8 mouse cellular contexts compared by ENCODE assay signal in genomic region chr13:74121141-74121602, GRCm38 (mm10). TPM values are rescaled to one million over a fixed set of nuclear protein-coding genes. Genes with fewer than 3 reads are reported as not detected.
DNase-seq lines count a peak whose midpoint lies in the region; ATAC-seq and TF ChIP-seq lines count a peak whose summit lies in the region.
"Had no signal": no experiment of that assay in that cellular context is flagged by ENCODE, and none has a peak within 500 bp of the region (broad histone marks: within the 10 kb centered on the region; RNA-seq: fewer than 3 reads in every experiment).

Gene Slc9a3 (plus strand): TSS chr13:74121457.

- peak; percentile 6 for DNase-seq in urinary bladder, postnatal 25 days (ENCODE audit: low spot score)
- DNase-seq in urinary bladder, postnatal 10 days (ENCODE audit: low spot score), result no peak
- peak; percentile 9 for DNase-seq in hindbrain, postnatal 0 days (ENCODE audit: low spot score)
- peak; percentile 36 for DNase-seq in liver, embryonic 11.5 days (ENCODE audit: low spot score)
- no peak for DNase-seq in spleen, postnatal 10 days (ENCODE audit: low spot score in 2 of 2)

- H3K9ac ChIP-seq in embryonic facial prominence, embryonic 15.5 days, result no peak within 1 kb of the TSS
- peak within 1 kb of the TSS; percentile 35; the same call in 1 of the 2 replicates for H3K9ac ChIP-seq in hindbrain, postnatal 0 days (replicated peaks; ENCODE audit: low read length)
- no peak within 1 kb of the TSS for H3K9ac ChIP-seq in liver, embryonic 11.5 days (ENCODE audit: low read depth, low read length)

- TF ChIP-seq POLR2A in small intestine, adult 2 months (IDR thresholded peaks at IDR 0.05; ENCODE audit: low read depth, low read length), result peak; percentile 93

- H3K9me3 ChIP-seq in embryonic facial prominence, embryonic 15.5 days (replicated peaks), result no peaks in the 10 kb centered on the region
- H3K9me3 ChIP-seq in hindbrain, postnatal 0 days (ENCODE audit: low read length), result no peaks in the 10 kb centered on the region
- no peaks in the 10 kb centered on the region for H3K9me3 ChIP-seq in liver, embryonic 11.5 days (ENCODE audit: control insufficient read depth, low read length)

- ATAC-seq in embryonic facial prominence, embryonic 15.5 days (ENCODE audit: insufficient number of reproducible peaks, low FRiP score, low TSS enrichment, low read depth), result no peak
- peak; percentile 50 for ATAC-seq in hindbrain, postnatal 0 days
- ATAC-seq in liver, embryonic 11.5 days (replicated peaks; ENCODE audit: low FRiP score), result no peak

- H3K4me2 ChIP-seq in embryonic facial prominence, embryonic 15.5 days (replicated peaks), result peak within 1 kb of the TSS; percentile 71
- H3K4me2 ChIP-seq in hindbrain, postnatal 0 days (ENCODE audit: low read depth, low read length), result peak within 1 kb of the TSS; percentile 76
- H3K4me2 ChIP-seq in liver, embryonic 11.5 days, result peak within 1 kb of the TSS; percentile 61

- H3K4me3 ChIP-seq in embryonic facial prominence, embryonic 15.5 days (replicated peaks), result peak within 1 kb of the TSS; percentile 37
- H3K4me3 ChIP-seq in hindbrain, postnatal 0 days (ENCODE audit: low read length), result peak within 1 kb of the TSS; percentile 39
- peak within 1 kb of the TSS; percentile 32 for H3K4me3 ChIP-seq in liver, embryonic 11.5 days (ENCODE audit: low read depth, low read length)
- peak within 1 kb of the TSS; percentile 70 for H3K4me3 ChIP-seq in small intestine, adult 2 months (ENCODE audit: low read depth, low read length)

- H3K36me3 ChIP-seq in embryonic facial prominence, embryonic 15.5 days, result no peaks in the 10 kb centered on the region
- H3K36me3 ChIP-seq in hindbrain, postnatal 0 days (ENCODE audit: insufficient read depth, low read length), result no peaks in the 10 kb centered on the region
- no peaks in the 10 kb centered on the region for H3K36me3 ChIP-seq in liver, embryonic 11.5 days (ENCODE audit: control insufficient read depth, insufficient read depth, low read length)
- H3K36me3 ChIP-seq in small intestine, adult 2 months (ENCODE audit: control insufficient read depth, insufficient read depth, low read length), result no peaks in the 10 kb centered on the region

- peaks cover 8% of the 10 kb centered on the region for H3K4me1 ChIP-seq in embryonic facial prominence, embryonic 15.5 days
- 0 out of 2 replicates have a peak, but pooled peaks cover 5% of the 10 kb centered on the region for H3K4me1 ChIP-seq in hindbrain, postnatal 0 days (ENCODE audit: insufficient read depth, low read length)
- no peaks in the 10 kb centered on the region; the same call in 1 of the 2 replicates for H3K4me1 ChIP-seq in liver, embryonic 11.5 days (replicated peaks; ENCODE audit: control insufficient read depth, insufficient read depth, low read length)
- peaks cover 11% of the 10 kb centered on the region for H3K4me1 ChIP-seq in small intestine, adult 2 months (ENCODE audit: control insufficient read depth, insufficient read depth, insufficient read length, low read length)

- 0% methylated on average over 35 of the region's 35 CpGs for WGBS in embryonic facial prominence, embryonic 15.5 days
- under 1% methylated on average over 33 of the region's 35 CpGs for WGBS in hindbrain, postnatal 0 days
- 2% methylated on average over 35 of the region's 35 CpGs for WGBS in liver, embryonic 11.5 days
- 2% methylated on average over 35 of the region's 35 CpGs for WGBS in small intestine, adult 2 months

- no peak within 1 kb of the TSS for H3K27ac ChIP-seq in embryonic facial prominence, embryonic 15.5 days (replicated peaks)
- H3K27ac ChIP-seq in hindbrain, postnatal 0 days, result no peak within 1 kb of the TSS
- no peak within 1 kb of the TSS for H3K27ac ChIP-seq in liver, embryonic 11.5 days (ENCODE audit: low read depth, low read length)
- peak within 1 kb of the TSS; percentile 60; the same call in 1 of the 2 replicates for H3K27ac ChIP-seq in small intestine, adult 2 months (ENCODE audit: insufficient read depth, low read depth, low read length)

- TF ChIP-seq CTCF in hindbrain, postnatal 0 days (IDR thresholded peaks at IDR 0.05; ENCODE audit: low read depth), result no peak
- TF ChIP-seq CTCF in small intestine, adult 2 months (IDR thresholded peaks at IDR 0.05; ENCODE audit: extremely low read depth, insufficient read length, insufficient replicate concordance, low read depth, low read length), result no peak

- H3K27me3 ChIP-seq in embryonic facial prominence, embryonic 15.5 days, result peaks cover 60% of the 10 kb centered on the region
- H3K27me3 ChIP-seq in hindbrain, postnatal 0 days (ENCODE audit: insufficient read depth, low read length), result peaks cover 21% of the 10 kb centered on the region
- H3K27me3 ChIP-seq in liver, embryonic 11.5 days (replicated peaks; ENCODE audit: control insufficient read depth, insufficient read depth, low read length), result peaks cover 40% of the 10 kb centered on the region
- no peaks in the 10 kb centered on the region for H3K27me3 ChIP-seq in small intestine, adult 2 months (ENCODE audit: control insufficient read depth, insufficient read depth, low read length)

RNA-seq across cellular contexts. Expression of gene Slc9a3, which starts in this region (rescaled TPM):
- 0.12 TPM in 2 replicates for polyA plus RNA-seq in embryonic facial prominence, embryonic 15.5 days (2015; fragmentation: Nextera tagmentation; extraction: Ambion mirVana)
- 0.07 and 0.58 TPM in 2 replicates for total RNA-seq in hindbrain, postnatal 0 days (2014; rRNA removed)
- polyA plus RNA-seq in hindbrain, postnatal 0 days (2015; fragmentation: Nextera tagmentation; extraction: Ambion mirVana), result 0.39 and 1.1 TPM in 2 replicates
- not detected in 2 replicates for polyA plus RNA-seq in liver, embryonic 11.5 days (2014; fragmentation: Nextera tagmentation; extraction: Ambion mirVana)
- polyA plus RNA-seq in small intestine, adult 2 months (2012; rRNA removed), result 93.4 and 151 TPM in 2 replicates
- total RNA-seq: neutrophil, adult 5-6 weeks had no signal

Comparison
In these comparisons a context has a peak if more than half of its experiments do, and no peak if none do; other contexts are left out.
1. RNA of gene Slc9a3 (polyA plus RNA-seq): 93.4 to 151 TPM in small intestine, adult 2 months; 0.39 to 1.1 TPM in hindbrain, postnatal 0 days, 0.12 TPM in embryonic facial prominence, embryonic 15.5 days and not detected in liver, embryonic 11.5 days; every median in the first group is over 10 times any median in the second.
2. DNase-seq: peak in urinary bladder, postnatal 25 days (single experiment) and hindbrain, postnatal 0 days (single experiment); none in urinary bladder, postnatal 10 days (single experiment) and spleen, postnatal 10 days (0 of 2).
3. Peak in DNase-seq, H3K4me3 ChIP-seq and H3K4me2 ChIP-seq in liver, embryonic 11.5 days; RNA of the gene not detected or under 1 TPM.
4. Peak in every context shown above with its lines, with median percentiles within 50 percentile points of each other: H3K4me2 ChIP-seq and H3K4me3 ChIP-seq.